Mouse (Mus musculus): ENCODE results near the gene Cpa3. TPM values are rescaled to one million over a fixed set of nuclear protein-coding genes. Genes with fewer than 3 reads are reported as not detected.

The Cpa3 gene
- 0.87 and 1.1 TPM in 2 replicates for polyA plus RNA-seq (2012; rRNA removed)

DNA sequence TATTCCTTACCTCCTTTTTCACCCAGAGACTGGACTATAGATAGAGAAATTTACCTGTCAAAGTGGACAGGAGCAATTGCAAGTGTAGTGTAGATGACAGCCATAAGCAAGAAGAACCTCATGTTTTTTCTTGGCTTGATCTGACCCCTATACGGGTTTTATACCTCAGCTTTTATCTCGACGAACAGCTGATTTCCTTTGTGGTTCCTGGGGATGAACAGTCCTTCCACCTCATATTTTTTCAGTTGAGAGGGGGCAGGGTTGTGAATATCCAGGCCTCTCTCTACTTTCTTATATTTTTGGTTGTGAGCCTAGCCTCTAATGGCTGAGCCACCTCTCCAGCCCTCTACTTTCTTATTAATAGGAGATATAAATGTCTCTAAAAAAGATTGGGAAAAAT is at the start of gene Cpa3:
TSS of gene Cpa3 (minus strand) at position 132 of the 400 bp plus-strand sequence.

DNA sequence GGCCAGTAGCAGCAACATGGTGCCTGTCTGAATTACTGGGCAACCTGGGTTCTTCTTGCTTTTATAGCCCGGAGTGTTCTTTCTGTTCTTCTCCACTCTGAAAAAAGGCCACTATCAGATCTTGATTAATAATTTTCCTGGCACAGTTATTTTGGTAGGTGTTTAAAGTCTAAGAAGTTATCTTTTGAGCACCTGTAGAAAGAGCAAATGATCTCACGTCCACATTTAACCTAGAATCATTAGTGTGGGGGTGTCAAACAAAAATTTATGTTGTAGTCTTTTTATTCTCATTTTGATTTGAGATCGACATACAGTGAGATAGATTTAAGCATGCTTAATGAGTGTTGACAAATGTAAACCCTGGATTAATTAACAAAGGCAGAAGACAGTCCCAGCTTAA is 33.7 kb upstream of the Cpa3 start, which contains the start of gene Cpb1:
TSS of gene Cpb1 (minus strand) at position 101 of the 400 bp plus-strand sequence.

Other genes with a start within 250 kb of the Cpa3 start
- 7.9 and 8.2 TPM in 2 replicates for gene Hps3, start 206.9 kb downstream of the Cpa3 start, polyA plus RNA-seq (2012; rRNA removed)
- 6.2 and 6.8 TPM in 2 replicates for gene Hltf, start 184.4 kb downstream of the Cpa3 start, polyA plus RNA-seq (2012; rRNA removed)
- gene Gyg, start 86.9 kb downstream of the Cpa3 start, polyA plus RNA-seq (2012; rRNA removed): 13.6 and 14.0 TPM in 2 replicates
- 0.56 TPM in 1 of 2 replicates, not detected in the other for gene Cpb1, start 33.6 kb upstream of the Cpa3 start, polyA plus RNA-seq (2012; rRNA removed)
- not detected in 2 replicates for gene Agtr1b, start 125.0 kb upstream of the Cpa3 start, polyA plus RNA-seq (2012; rRNA removed)

Measured in liver, embryonic 18 days (tissue).